Mouse (Mus musculus): ENCODE measurements around the gene Btbd2. TPM values are rescaled to one million over a fixed set of nuclear protein-coding genes. Genes with fewer than 3 reads are reported as not detected.

Gene Btbd2
- 10 to 100 TPM; 87.6 to 93.8 TPM for total RNA-seq (2021)
- long read RNA-seq, experiment 1, transcript Btbd2-202 (9 exons, 2,449 nt) = major isoform, 179 of 237 reads
- long read RNA-seq, experiment 1, partial matches to known transcripts = 17 of 237 reads
- long read RNA-seq, experiment 1, other reads (novel, unspliced or antisense) = 41 of 237 reads
- long read RNA-seq, experiment 2, transcript Btbd2-202 (9 exons, 2,449 nt) = major isoform, 106 of 157 reads
- long read RNA-seq, experiment 2, partial matches to known transcripts = 10 of 157 reads
- long read RNA-seq, experiment 2, other reads (novel, unspliced or antisense) = 41 of 157 reads

DNA sequence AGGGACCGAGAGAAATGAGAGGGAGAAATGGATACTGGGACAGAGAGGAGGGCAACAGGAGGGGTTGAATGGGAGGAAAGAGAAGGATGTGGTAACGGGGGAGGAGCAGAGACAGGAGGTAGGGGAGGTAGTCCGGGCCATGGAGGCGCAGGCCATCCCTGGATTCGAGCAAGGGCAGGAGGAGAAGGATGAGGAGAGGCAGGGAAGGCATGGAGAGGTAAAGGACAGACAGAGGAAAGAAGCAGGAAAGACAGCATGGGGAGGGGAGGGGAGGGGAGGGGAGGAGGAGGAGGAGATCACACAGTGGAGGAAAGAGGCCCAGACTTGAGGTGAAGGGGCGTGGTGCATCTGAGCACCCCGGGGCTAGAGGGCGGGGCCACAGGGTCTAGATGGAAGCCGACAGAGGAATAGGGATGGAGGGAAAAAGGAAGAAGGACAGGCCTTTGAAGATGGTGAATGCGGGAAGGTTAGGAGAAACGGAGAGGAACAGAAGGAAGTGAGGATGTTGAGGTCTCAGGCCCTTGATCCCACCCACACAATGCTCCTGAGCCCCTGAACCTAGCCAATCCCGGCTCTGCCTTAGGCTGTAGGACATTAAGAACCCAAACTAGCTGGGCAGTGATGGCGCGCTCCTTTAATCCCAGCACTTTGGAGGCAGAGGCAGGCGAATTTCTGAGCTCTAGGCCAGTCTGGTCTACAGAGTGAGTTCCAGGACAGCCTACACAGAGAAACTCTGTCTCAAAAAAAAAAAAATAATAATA lies at the start of gene Btbd2:
Gene Btbd2, minus strand, starts transcription at position 209 of the 761 bp plus-strand sequence.
- DNase-seq (ENCODE audit: low spot score in 2 of 2) = no peak

DNA sequence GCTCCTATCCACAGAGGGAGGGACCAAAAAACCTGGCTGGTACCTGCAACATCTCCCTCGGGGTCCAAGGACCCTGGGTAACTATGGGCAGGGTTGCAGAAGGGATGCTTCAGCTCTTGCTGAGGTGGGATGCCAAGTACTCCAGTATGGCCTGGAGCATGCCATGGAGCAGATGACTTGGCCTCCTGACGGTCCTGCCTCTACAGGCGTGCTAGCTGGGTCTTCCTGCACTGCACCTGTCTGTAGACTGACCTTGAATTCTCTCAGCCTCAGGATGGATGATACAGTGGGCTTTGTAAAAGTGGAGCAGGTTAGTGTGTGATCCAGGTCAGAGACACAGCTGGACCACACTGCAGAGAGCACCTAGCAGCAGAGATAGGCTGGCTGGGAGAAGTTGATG lies 48.6 kb upstream of the Btbd2 start:
- no peak for DNase-seq (ENCODE audit: low spot score in 2 of 2)

DNA sequence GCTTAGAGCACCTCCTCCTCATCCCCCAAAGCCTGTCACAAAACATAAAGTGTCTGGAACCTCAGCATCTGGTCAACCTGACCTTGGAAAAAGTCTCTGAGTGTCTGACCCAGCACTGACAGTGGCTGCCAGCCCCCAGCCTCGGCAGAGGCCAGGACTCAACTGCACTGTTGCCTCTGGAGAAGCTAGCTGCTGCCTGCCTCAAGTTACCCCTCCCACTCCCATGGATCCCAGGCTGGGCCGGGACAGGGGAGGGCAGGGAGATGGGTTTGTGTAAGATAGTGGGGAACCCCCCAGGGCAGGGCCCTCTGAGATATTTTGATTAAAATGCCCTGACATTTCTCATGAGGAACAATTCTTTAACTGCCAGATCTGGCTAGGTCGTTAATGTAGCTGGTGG lies 48.2 kb upstream of the Btbd2 start:
- no peak for DNase-seq (ENCODE audit: low spot score in 2 of 2)

DNA sequence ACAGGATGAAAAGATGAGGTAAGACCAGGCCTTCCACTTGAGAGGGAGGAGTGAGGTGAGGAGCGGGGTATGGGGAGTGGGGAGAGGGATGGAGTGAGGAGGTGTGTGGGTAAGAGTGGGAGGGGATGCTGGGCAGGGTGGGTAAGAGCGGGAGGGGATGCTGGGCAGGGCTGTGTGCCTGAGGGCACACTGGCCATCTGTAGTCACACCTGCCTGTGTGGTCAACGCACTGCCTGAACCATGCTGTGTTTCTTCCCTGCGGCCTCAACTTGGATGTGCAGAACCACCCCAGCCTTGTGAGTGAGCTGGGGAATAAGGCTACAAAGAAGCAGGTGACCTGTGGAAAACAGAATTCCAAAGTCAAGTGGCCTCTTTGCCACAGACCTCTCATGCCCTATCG lies 47.5 kb upstream of the Btbd2 start:
- DNase-seq (ENCODE audit: low spot score in 2 of 2) = no peak

DNA sequence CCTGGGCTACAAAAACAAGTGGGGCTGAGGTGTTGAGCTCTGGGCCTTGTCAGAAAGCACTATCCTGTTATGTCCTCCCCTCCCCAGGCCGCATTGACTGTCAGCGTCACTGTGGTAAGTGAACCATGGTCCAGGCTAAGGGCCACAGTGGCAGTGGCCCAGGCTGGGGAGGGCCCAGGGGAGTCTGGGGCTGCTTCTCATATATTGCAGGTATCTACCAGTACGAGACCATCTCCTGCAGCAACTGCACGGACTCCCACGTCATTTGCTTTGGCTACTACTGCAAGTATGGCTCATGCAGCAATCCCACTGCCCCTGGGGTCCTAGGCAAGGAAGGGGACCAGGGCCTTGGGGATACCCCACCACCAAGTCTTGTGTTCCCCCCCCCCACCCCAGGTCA lies 46.8 kb upstream of the Btbd2 start:
- DNase-seq (ENCODE audit: low spot score in 2 of 2) = no peak

- DNase-seq (ENCODE audit: low spot score in 2 of 2) = peak; percentile 92 to 96
Measured at GRCm38 (mm10) chr10:80702536-80703390, 45.9 kb upstream of the Btbd2 start.

GRCm38 (mm10) chr10:80701721-80702535 lies 45.1 kb upstream of the Btbd2 start, which contains the start of the genes Mob3a and Izumo4:
Gene Mob3a (minus strand): TSS chr10:80701977.
Gene Izumo4 (plus strand): TSS chr10:80702184.
- peak; percentile 97 to 99 for DNase-seq (ENCODE audit: low spot score in 2 of 2)

- DNase-seq (ENCODE audit: low spot score in 2 of 2) = no peak
Measured at GRCm38 (mm10) chr10:80700732-80701131, 43.9 kb upstream of the Btbd2 start.

- DNase-seq (ENCODE audit: low spot score in 2 of 2) = no peak
Measured at GRCm38 (mm10) chr10:80700038-80700504, 43.2 kb upstream of the Btbd2 start.

DNA sequence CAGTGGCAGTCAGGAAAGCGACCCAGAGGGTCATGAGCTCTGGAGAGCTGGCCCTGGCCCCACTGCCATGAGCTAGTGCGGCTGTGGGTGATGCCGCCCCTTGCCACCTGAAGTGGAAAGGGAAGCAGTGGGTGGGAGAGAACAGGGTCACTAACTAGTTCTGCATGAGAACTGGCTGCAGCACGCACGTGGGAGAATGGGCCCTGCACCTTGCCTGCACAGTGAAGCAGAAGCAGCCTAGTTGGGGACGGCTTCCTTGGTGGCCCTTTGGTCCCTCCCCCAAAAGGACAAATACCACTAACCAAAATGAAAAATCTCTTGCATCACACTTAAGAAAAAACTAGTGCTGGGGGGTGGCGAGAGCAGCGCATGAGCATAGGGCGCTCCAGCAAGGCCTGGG lies 41.7 kb upstream of the Btbd2 start:
- DNase-seq (ENCODE audit: low spot score in 2 of 2) = no peak

GRCm38 (mm10) chr10:80697812-80698211 lies 40.9 kb upstream of the Btbd2 start:
- no peak for DNase-seq (ENCODE audit: low spot score in 2 of 2)

- DNase-seq (ENCODE audit: low spot score in 2 of 2) = no peak
Measured at GRCm38 (mm10) chr10:80697393-80697787, 40.5 kb upstream of the Btbd2 start.

- no peak for DNase-seq (ENCODE audit: low spot score in 2 of 2)
Measured at GRCm38 (mm10) chr10:80696502-80697392, 39.9 kb upstream of the Btbd2 start.

DNA sequence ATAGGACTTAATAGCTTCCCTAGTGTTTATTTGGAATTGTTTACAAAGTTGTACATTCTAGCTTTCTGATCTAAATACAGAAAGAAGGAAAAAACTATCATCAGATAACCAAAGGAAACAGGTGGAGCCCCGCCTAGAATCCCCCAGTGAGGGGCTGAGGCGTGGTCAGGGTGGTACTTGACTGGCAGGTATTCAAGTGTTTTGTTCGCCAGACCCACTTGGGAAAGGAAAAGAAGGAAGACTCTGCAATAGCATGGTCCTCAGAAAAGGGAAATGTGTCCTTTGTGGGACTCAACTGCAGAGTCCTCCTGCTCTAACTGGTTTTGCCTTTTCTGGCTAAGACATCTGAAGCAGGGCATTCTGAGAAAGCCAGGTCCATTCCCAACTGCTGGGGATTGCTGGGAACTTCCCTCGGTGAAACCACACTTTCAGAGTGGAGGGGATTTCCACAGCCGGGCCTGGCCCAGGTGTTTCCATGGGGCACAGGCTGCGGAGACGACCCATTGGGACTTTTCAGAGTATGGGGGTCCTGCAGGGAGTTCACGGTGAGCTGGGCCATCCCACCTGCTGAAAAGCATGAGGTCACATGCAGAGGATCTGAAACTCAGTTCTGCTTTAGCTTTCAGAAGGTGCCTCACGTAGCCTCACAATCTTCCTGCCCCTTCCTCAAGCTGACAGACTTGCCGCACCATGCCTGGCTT lies 39.1 kb upstream of the Btbd2 start:
- no peak for DNase-seq (ENCODE audit: low spot score in 2 of 2)

DNA sequence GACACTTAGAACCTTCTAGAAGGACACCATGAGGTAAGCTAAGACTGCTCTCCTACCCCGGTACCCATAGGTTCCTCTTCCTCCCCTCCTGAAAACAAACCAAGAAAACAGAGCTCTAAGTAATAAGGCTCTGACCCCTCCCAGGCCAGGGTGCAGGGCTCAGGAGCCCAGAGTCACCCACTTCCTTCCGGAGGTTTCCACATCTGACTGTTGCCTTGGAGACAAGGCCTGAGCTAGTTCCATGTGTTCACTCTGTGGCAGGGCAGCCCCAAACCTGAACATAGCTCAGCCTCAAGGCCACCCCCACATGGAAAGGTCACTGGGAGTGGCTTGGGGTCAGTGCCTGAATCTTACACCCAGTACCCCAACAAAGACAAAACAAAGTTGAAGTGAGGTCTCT lies 38.3 kb upstream of the Btbd2 start:
- DNase-seq (ENCODE audit: low spot score in 2 of 2) = no peak

GRCm38 (mm10) chr10:80694159-80694938 lies 37.5 kb upstream of the Btbd2 start:
- no peak for DNase-seq (ENCODE audit: low spot score in 2 of 2)

GRCm38 (mm10) chr10:80693401-80694045 lies 36.7 kb upstream of the Btbd2 start:
- no peak for DNase-seq (ENCODE audit: low spot score in 2 of 2)
